Mouse (Mus musculus) erythroblast, embryonic 14.5 days (primary cell): ENCODE data around the gene Rfc4.

ENCODE experiments used
- GATA1 ChIP-seq: IDR thresholded peaks from 2 replicates; pipeline ENCODE4 v1.6.1; 2012; ENCODE audit warnings: low read length, inconsistent platforms, mixed read lengths
- TAL1 ChIP-seq: IDR thresholded peaks from 3 replicates; pipeline ENCODE4 v1.6.1; 2012; ENCODE audit warnings: low read length, inconsistent platforms, mixed read lengths

GRCm38 (mm10) chr16:23174855-23175254, 47.3 kb upstream of the Rfc4 start:
- TF ChIP-seq GATA1 (no peak), TAL1 (no peak)
